Mouse (Mus musculus) mouse embryonic stem cell (cell line): ENCODE results near the gene Myo18b.

Experiments
- in situ Hi-C, 2 experiments: fragments of 300-500 bp; cut with MboI; formaldehyde crosslinking; loops; 1 replicate in 1 of 2; 3 replicates in 1 of 2; pipeline ENCODE4 v1.14.3; 2019 to 2020; ENCODE audit warnings: low sequenced_read_pairs in 2 of 2, low pct_unique_long_range_greater_than_20kb in 1 of 2, mixed read lengths in 1 of 2; ENCODE audit not compliant: unreplicated experiment in 1 of 2

Gene Myo18b

GRCm38 (mm10) chr5:112660924-112661431 lies 235.2 kb downstream of the Myo18b start:
- in situ Hi-C loops: no loop called here

GRCm38 (mm10) chr5:112659295-112659694 lies 236.9 kb downstream of the Myo18b start:
- in situ Hi-C loops: no loop called here

DNA sequence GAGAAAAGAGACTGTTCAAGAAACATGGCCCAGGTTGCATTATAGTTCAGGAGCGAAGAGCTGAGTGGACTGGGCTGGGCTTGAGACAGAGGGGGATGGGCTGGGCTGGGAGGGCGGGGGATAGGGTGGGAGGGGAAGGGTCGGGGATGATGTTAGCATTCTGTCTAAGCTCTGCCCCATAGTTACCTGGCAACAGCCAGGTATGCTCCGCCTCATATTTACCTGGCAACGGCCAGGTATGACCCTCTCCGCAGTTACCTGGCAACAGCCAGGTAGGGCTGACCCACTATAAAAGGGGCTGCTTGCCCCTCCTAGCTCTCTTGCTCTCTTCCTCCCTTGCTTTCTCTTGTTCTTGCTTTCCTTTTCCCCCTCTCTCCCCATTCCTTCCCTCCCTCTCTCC lies 239.4 kb downstream of the Myo18b start:
- in situ Hi-C loops: no loop called here

- in situ Hi-C loops: no loop called here
Measured at GRCm38 (mm10) chr5:112655986-112656541, 240.1 kb downstream of the Myo18b start.

- in situ Hi-C loops: no loop called here
Measured at GRCm38 (mm10) chr5:112655529-112655928, 240.6 kb downstream of the Myo18b start.

- in situ Hi-C loops: no loop called here
Measured at GRCm38 (mm10) chr5:112652036-112652435, 244.1 kb downstream of the Myo18b start.

- in situ Hi-C loops: no loop called here
Measured at GRCm38 (mm10) chr5:112649164-112649702, 246.9 kb downstream of the Myo18b start.

- in situ Hi-C loops: no loop called here
Measured at GRCm38 (mm10) chr5:112646871-112647270, 249.3 kb downstream of the Myo18b start.

DNA sequence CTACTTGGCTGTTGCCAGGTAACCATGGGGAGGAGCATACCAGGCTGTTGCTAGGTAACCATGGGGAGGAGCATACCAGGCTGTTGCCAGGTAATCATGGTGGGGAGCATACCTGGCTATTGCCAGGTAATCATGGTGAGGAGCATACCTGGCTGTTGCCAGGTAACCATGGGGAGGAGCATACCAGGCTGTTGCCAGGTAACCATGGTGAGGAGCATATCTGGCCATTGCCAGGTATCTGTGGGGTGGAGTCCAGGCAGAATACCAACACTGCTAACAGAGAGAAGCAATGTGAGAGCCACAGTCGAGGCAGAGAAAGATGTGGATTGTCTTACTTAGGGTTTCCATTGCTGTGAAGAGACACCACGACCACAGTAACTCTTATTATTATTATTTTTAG lies 250.6 kb downstream of the Myo18b start:
- in situ Hi-C loops: no loop called here

GRCm38 (mm10) chr5:112643533-112644272 lies 252.5 kb downstream of the Myo18b start:
- in situ Hi-C loops: no loop called here

- in situ Hi-C loops: no loop called here
Measured at GRCm38 (mm10) chr5:112642731-112643130, 253.4 kb downstream of the Myo18b start.

DNA sequence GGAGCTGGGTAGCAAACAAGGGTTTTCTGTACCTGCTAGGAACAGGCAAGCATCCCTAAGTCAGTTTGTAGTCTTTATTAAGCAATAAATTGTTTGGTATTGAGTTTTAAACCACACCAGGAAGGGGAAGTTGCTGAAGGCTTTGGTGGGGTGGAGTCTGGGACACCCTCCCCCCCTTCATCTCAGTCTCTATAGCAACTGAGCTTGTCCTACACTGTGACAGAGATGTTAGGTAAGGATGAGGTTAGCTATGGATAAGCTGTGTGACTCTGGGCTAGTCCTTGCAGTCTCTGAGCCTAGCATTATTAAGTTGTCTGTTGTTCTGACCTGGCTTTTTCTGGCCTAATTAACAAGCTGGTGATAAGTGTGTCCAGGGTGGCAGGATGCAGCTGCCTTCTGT lies 254.4 kb downstream of the Myo18b start:
- in situ Hi-C loops: no loop called here

DNA sequence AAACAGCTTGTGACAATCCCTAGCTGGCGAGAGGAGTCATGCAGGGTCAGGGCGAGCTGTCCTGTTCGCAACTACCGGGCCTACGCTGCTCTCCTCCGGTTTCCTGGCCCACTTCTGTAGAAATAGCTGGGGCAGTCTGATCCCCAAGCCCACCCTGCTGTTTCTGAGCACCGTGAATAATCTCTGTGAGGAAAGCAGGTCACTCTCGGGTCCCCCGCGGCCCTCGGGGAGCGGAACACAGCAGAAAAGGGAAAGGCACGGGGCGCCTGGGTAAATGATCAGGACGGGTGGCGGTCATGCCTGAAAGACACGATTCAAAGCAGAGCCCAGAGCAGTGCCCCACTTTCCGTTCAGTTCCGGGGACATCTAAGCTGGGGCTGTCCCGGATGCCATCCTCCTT lies 255.0 kb downstream of the Myo18b start:
- in situ Hi-C loops: no loop called here

DNA sequence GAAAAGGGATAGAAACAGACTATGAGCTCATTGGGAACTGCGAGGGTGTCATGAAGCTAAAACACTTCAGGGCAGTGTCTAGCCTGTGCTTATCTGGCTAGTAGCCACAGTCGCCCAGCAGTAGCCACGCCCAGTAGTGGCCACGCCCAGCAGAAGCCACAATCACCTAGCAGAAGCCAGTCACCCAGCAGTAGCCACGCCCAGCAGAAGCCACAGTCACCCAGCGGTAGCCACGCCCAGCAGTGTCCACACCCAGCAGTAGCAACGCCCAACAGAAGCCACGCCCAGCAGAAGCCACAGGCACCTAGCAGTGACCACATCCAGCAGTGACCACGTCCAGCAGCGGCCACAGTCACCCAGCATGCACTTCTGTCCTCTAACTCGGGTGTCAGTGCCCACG lies 255.5 kb downstream of the Myo18b start:
- in situ Hi-C loops: no loop called here
